Mouse (Mus musculus) lung, adult 2 months (tissue): ENCODE results near the gene Matn3. TPM values are rescaled to one million over a fixed set of nuclear protein-coding genes. Genes with fewer than 3 reads are reported as not detected.
"Not testable (repeated sequence)": the region's sequence is repeated elsewhere in the genome, so short reads cannot be mapped to it uniquely, and the experiment has no call there.

Experiments used
- DNase-seq: peaks from one replicate; pipeline ENCODE4 v3.0.0; 2022
- H3K4me1 ChIP-seq: fragments of 200-500 bp; 2 replicates; pipeline ENCODE4 v1.6.1; 2011; ENCODE audit warnings: low read length; ENCODE audit not compliant: control insufficient read depth, insufficient read depth
- H3K4me3 ChIP-seq: fragments of 200-500 bp; replicated peaks from 2 replicates; pipeline ENCODE3; 2011; ENCODE audit warnings: low read depth, mild to moderate bottlenecking, control low read depth, low read length; ENCODE audit errors: extremely low read depth
- CTCF ChIP-seq: fragments of 200-500 bp; IDR thresholded peaks from 2 replicates; pipeline ENCODE4 v1.5.1; 2011; ENCODE audit warnings: mild to moderate bottlenecking, low read length, control low read depth; ENCODE audit not compliant: insufficient read depth
- POLR2A ChIP-seq: fragments of 200-500 bp; IDR thresholded peaks from 2 replicates; pipeline ENCODE4 v1.6.1; 2011; ENCODE audit warnings: low read depth, mild to moderate bottlenecking, control low read depth, low read length, borderline replicate concordance; ENCODE audit errors: extremely low read depth
- WGBS: fragments of 180-500 bp; shearing (Covaris S2); methylation state at CpG from one replicate; pipeline ENCODE4 v1.1.7; 2018; 5-methylcytosine and 5-hydroxymethylcytosine counted together
- polyA plus RNA-seq: library from polyadenylated mRNA; depleted of rRNA; stranded (reverse); fragments of >200 nt; gene quantifications from 2 replicates; pipeline ENCODE4 v1.2.3, GENCODE M21; 2012

Matn3 gene
- polyA plus RNA-seq, 1 experiment, result 0.07 TPM

- 52% methylated on average over 4 of the region's 4 CpGs for WGBS
- peaks cover 20% of the 10 kb centered on the region for H3K4me1 ChIP-seq
- no peak overlapping the region for H3K4me3 ChIP-seq
- no peak for DNase-seq
- TF ChIP-seq CTCF (no peak), POLR2A (no peak)
Measured at GRCm38 (mm10) chr12:8931083-8931482, 16.6 kb upstream of the Matn3 start.

GRCm38 (mm10) chr12:8935349-8935748 lies 12.4 kb upstream of the Matn3 start:
- no peak for DNase-seq
- TF ChIP-seq CTCF (no peak), POLR2A (no peak)
- Histone ChIP-seq H3K4me3 (no peak overlapping the region), H3K4me1 (peaks cover 4% of the 10 kb centered on the region)
- WGBS, result 68% methylated on average over 5 of the region's 5 CpGs

- TF ChIP-seq CTCF, result 0 out of 2 replicates have a peak, but pooled peaks have one; percentile 5
- H3K4me3 ChIP-seq, DNase-seq, H3K4me1 ChIP-seq: not testable (repeated sequence)
- 75% methylated on average over 4 of the region's 4 CpGs for WGBS
Measured at GRCm38 (mm10) chr12:8936210-8936609, 11.5 kb upstream of the Matn3 start.

- no peak for DNase-seq
- 88% methylated on average over 4 of the region's 4 CpGs for WGBS
Measured at GRCm38 (mm10) chr12:8939490-8939889, 8.2 kb upstream of the Matn3 start.

GRCm38 (mm10) chr12:8940011-8941005 lies 7.4 kb upstream of the Matn3 start:
- DNase-seq, result no peak
- H3K4me1 ChIP-seq, result no peaks in the 10 kb centered on the region
- 68% methylated on average over 12 of the region's 12 CpGs for WGBS
- H3K4me3 ChIP-seq, result no peak overlapping the region
- TF ChIP-seq CTCF (no peak), POLR2A (no peak)

More at GRCm38 (mm10) chr12:8939490-8939889, 8.2 kb upstream of the Matn3 start:
- H3K4me3 ChIP-seq, result no peak overlapping the region
- no peak for TF ChIP-seq CTCF
- TF ChIP-seq POLR2A, result no peak
- no peaks in the 10 kb centered on the region for H3K4me1 ChIP-seq

GRCm38 (mm10) chr12:8941131-8941615 lies 6.6 kb upstream of the Matn3 start:
- no peaks in the 10 kb centered on the region for H3K4me1 ChIP-seq
- 62% methylated on average over 4 of the region's 4 CpGs for WGBS
- no peak for DNase-seq
- no peak overlapping the region for H3K4me3 ChIP-seq
- TF ChIP-seq CTCF (no peak), POLR2A (no peak)

GRCm38 (mm10) chr12:8941699-8942392 lies 5.9 kb upstream of the Matn3 start:
- WGBS, result 40% methylated on average over 4 of the region's 4 CpGs
- DNase-seq, result no peak
- TF ChIP-seq POLR2A, result no peak
- TF ChIP-seq CTCF, result no peak
- Histone ChIP-seq H3K4me1 (no peaks in the 10 kb centered on the region), H3K4me3 (no peak overlapping the region)

GRCm38 (mm10) chr12:8947163-8947562 lies 566 bp upstream of the Matn3 start:
- H3K4me1 ChIP-seq, result peaks cover 7% of the 10 kb centered on the region
- no peak overlapping the region for H3K4me3 ChIP-seq
- 27% methylated on average over 9 of the region's 9 CpGs for WGBS
- DNase-seq, result no peak
- TF ChIP-seq CTCF (no peak), POLR2A (no peak)

- 86% methylated on average over 10 of the region's 10 CpGs for WGBS
Measured at GRCm38 (mm10) chr12:8953136-8953535, 5.4 kb downstream of the Matn3 start.

More at GRCm38 (mm10) chr12:8953136-8953535, 5.4 kb downstream of the Matn3 start:
- Histone ChIP-seq H3K4me1 (peaks cover 4% of the 10 kb centered on the region), H3K4me3 (no peak overlapping the region)
- TF ChIP-seq POLR2A (no peak), CTCF (no peak)
- no peak for DNase-seq
